Mouse (Mus musculus): ENCODE measurements around the gene Fermt3. TPM values are rescaled to one million over a fixed set of nuclear protein-coding genes. Genes with fewer than 3 reads are reported as not detected.

The Fermt3 gene
- polyA plus RNA-seq, 1 experiment from 2014 or later: 3.0 TPM

GRCm38 (mm10) chr19:7029531-7029930 lies 10.3 kb upstream of the Fermt3 start:
- peaks cover 97% of the 10 kb centered on the region for H3K36me3 ChIP-seq (ENCODE audit: poor library complexity, severe bottlenecking)
- no peaks in the 10 kb centered on the region for H3K27me3 ChIP-seq
- no peak overlapping the region for H3K4me3 ChIP-seq
- no peak for ATAC-seq
- no peaks in the 10 kb centered on the region for H3K4me1 ChIP-seq
- H3K9ac ChIP-seq: no peak overlapping the region
- no peak overlapping the region for H3K4me2 ChIP-seq
- no peaks in the 10 kb centered on the region for H3K9me3 ChIP-seq (replicated peaks)
- WGBS: 94% methylated on average over 5 of the region's 5 CpGs
- H3K27ac ChIP-seq: no peak overlapping the region

GRCm38 (mm10) chr19:7020224-7020641 lies 964 bp upstream of the Fermt3 start:
- Histone ChIP-seq H3K27ac (0 out of 2 replicates have a peak overlapping the region, but pooled peaks have one; percentile 37), H3K9ac (no peak overlapping the region), H3K4me2 (no peak overlapping the region), H3K4me1 (no peaks in the 10 kb centered on the region), H3K9me3 (replicated peaks) (no peaks in the 10 kb centered on the region), H3K36me3 (ENCODE audit: poor library complexity, severe bottlenecking) (peaks cover 80% of the 10 kb centered on the region), H3K27me3 (no peaks in the 10 kb centered on the region), H3K4me3 (no peak overlapping the region)
- WGBS: 49% methylated on average over 3 of the region's 3 CpGs
- ATAC-seq: peak; percentile 19; the same call in 1 of the 2 replicates

GRCm38 (mm10) chr19:7018546-7018945 lies 723 bp downstream of the Fermt3 start:
- Histone ChIP-seq H3K9me3 (replicated peaks) (no peaks in the 10 kb centered on the region), H3K4me2 (no peak overlapping the region), H3K36me3 (ENCODE audit: poor library complexity, severe bottlenecking) (peaks cover 76% of the 10 kb centered on the region), H3K27ac (no peak overlapping the region), H3K4me1 (no peaks in the 10 kb centered on the region), H3K9ac (no peak overlapping the region), H3K4me3 (no peak overlapping the region), H3K27me3 (no peaks in the 10 kb centered on the region)
- no peak for ATAC-seq
- 89% methylated on average over 11 of the region's 11 CpGs for WGBS

GRCm38 (mm10) chr19:7017541-7018457 lies 1.5 kb downstream of the Fermt3 start:
- no peaks in the 10 kb centered on the region for H3K9me3 ChIP-seq (replicated peaks)
- no peaks in the 10 kb centered on the region for H3K4me1 ChIP-seq
- ATAC-seq: no peak
- no peak overlapping the region for H3K4me2 ChIP-seq
- 84% methylated on average over 12 of the region's 12 CpGs for WGBS
- no peak overlapping the region for H3K4me3 ChIP-seq
- no peaks in the 10 kb centered on the region for H3K27me3 ChIP-seq
- no peak overlapping the region for H3K9ac ChIP-seq
- H3K36me3 ChIP-seq (ENCODE audit: poor library complexity, severe bottlenecking): peaks cover 69% of the 10 kb centered on the region
- H3K27ac ChIP-seq: no peak overlapping the region

- H3K4me2 ChIP-seq: no peak overlapping the region
- peaks cover 37% of the 10 kb centered on the region for H3K36me3 ChIP-seq (ENCODE audit: poor library complexity, severe bottlenecking)
- no peak for ATAC-seq
- H3K9ac ChIP-seq: no peak overlapping the region; the same call in 1 of the 2 replicates
- H3K27ac ChIP-seq: no peak overlapping the region
- no peak overlapping the region for H3K4me3 ChIP-seq
- no peaks in the 10 kb centered on the region for H3K9me3 ChIP-seq (replicated peaks)
- 92% methylated on average over 20 of the region's 20 CpGs for WGBS
- H3K4me1 ChIP-seq: no peaks in the 10 kb centered on the region
- H3K27me3 ChIP-seq: no peaks in the 10 kb centered on the region
Measured at GRCm38 (mm10) chr19:7014481-7015135, 4.7 kb downstream of the Fermt3 start.

- no peaks in the 10 kb centered on the region for H3K9me3 ChIP-seq (replicated peaks)
- H3K4me1 ChIP-seq: no peaks in the 10 kb centered on the region
- no peak for ATAC-seq
- no peak overlapping the region for H3K4me2 ChIP-seq
- no peaks in the 10 kb centered on the region for H3K27me3 ChIP-seq
- H3K4me3 ChIP-seq: no peak overlapping the region
- H3K27ac ChIP-seq: no peak overlapping the region
- 90% methylated on average over 9 of the region's 9 CpGs for WGBS
- H3K9ac ChIP-seq: no peak overlapping the region
- peaks cover 31% of the 10 kb centered on the region for H3K36me3 ChIP-seq (ENCODE audit: poor library complexity, severe bottlenecking)
Measured at GRCm38 (mm10) chr19:7013984-7014383, 5.3 kb downstream of the Fermt3 start.

- H3K36me3 ChIP-seq (ENCODE audit: poor library complexity, severe bottlenecking): peaks cover 16% of the 10 kb centered on the region
- H3K27ac ChIP-seq: no peak overlapping the region
- WGBS: 94% methylated on average over 4 of the region's 4 CpGs
- no peak overlapping the region for H3K4me3 ChIP-seq
- H3K9me3 ChIP-seq (replicated peaks): no peaks in the 10 kb centered on the region
- H3K27me3 ChIP-seq: no peaks in the 10 kb centered on the region
- ATAC-seq: no peak
- H3K4me2 ChIP-seq: no peak overlapping the region
- no peak overlapping the region for H3K9ac ChIP-seq
- H3K4me1 ChIP-seq: no peaks in the 10 kb centered on the region
Measured at GRCm38 (mm10) chr19:7012426-7012825, 6.8 kb downstream of the Fermt3 start.

- 90% methylated on average over 9 of the region's 9 CpGs for WGBS
- Histone ChIP-seq H3K36me3 (ENCODE audit: poor library complexity, severe bottlenecking) (no peaks in the 10 kb centered on the region), H3K27ac (no peak overlapping the region), H3K27me3 (no peaks in the 10 kb centered on the region), H3K4me2 (no peak overlapping the region), H3K9ac (no peak overlapping the region), H3K4me3 (no peak overlapping the region), H3K9me3 (replicated peaks) (no peaks in the 10 kb centered on the region), H3K4me1 (no peaks in the 10 kb centered on the region)
- ATAC-seq: no peak
Measured at GRCm38 (mm10) chr19:7006892-7007593, 12.2 kb downstream of the Fermt3 start.

GRCm38 (mm10) chr19:6999360-7000063 lies 19.8 kb downstream of the Fermt3 start:
- no peak overlapping the region for H3K4me3 ChIP-seq
- no peaks in the 10 kb centered on the region for H3K27me3 ChIP-seq
- peaks cover 31% of the 10 kb centered on the region for H3K4me1 ChIP-seq
- H3K36me3 ChIP-seq (ENCODE audit: poor library complexity, severe bottlenecking): peaks cover 25% of the 10 kb centered on the region
- H3K4me2 ChIP-seq: no peak overlapping the region
- no peak overlapping the region for H3K27ac ChIP-seq
- no peaks in the 10 kb centered on the region for H3K9me3 ChIP-seq (replicated peaks)
- no peak for ATAC-seq
- no peak overlapping the region for H3K9ac ChIP-seq
- WGBS: 92% methylated on average over 19 of the region's 19 CpGs

GRCm38 (mm10) chr19:6997721-6998290 lies 21.5 kb downstream of the Fermt3 start:
- Histone ChIP-seq H3K4me1 (peaks cover 42% of the 10 kb centered on the region), H3K9ac (no peak overlapping the region), H3K9me3 (replicated peaks) (no peaks in the 10 kb centered on the region), H3K27me3 (no peaks in the 10 kb centered on the region), H3K4me2 (no peak overlapping the region), H3K36me3 (ENCODE audit: poor library complexity, severe bottlenecking) (peaks cover 25% of the 10 kb centered on the region), H3K4me3 (no peak overlapping the region), H3K27ac (no peak overlapping the region)
- ATAC-seq: no peak
- 81% methylated on average over 9 of the region's 9 CpGs for WGBS

- Histone ChIP-seq H3K4me2 (peak within 1 kb of the TSS; percentile 83), H3K27me3 (no peaks in the 10 kb centered on the region), H3K4me1 (peaks cover 51% of the 10 kb centered on the region), H3K4me3 (peak within 1 kb of the TSS; percentile 64), H3K9me3 (replicated peaks) (no peaks in the 10 kb centered on the region), H3K9ac (peak within 1 kb of the TSS; percentile 74), H3K36me3 (ENCODE audit: poor library complexity, severe bottlenecking) (peaks cover 25% of the 10 kb centered on the region), H3K27ac (peak within 1 kb of the TSS; percentile 16; the same call in 1 of the 2 replicates)
- under 1% methylated on average over 24 of the region's 24 CpGs for WGBS
- peak; percentile 79 for ATAC-seq
Measured at GRCm38 (mm10) chr19:6996006-6996405, 23.3 kb downstream of the Fermt3 start, which contains the start of the genes Nudt22 and Trpt1. Nudt22 (minus strand) TSS chr19:6996117. Trpt1 (plus strand) TSS chr19:6996131.

Data from forebrain, embryonic 13.5 days (tissue).